Mouse (Mus musculus) testis, postnatal 14 days (tissue): ENCODE measurements around the gene Fam53a.

ENCODE experiments used
- DNase-seq: peaks from one replicate; pipeline ENCODE4 v3.0.0; 2021; ENCODE audit warnings: low spot score

Fam53a gene

GRCm38 (mm10) chr5:33629301-33629987 lies at the start of gene Fam53a, which contains the start of gene Gm9903:
Gene Fam53a (minus strand): TSS chr5:33629635.
Gene Gm9903 (plus strand): TSS chr5:33629925.
- peak; percentile 100 for DNase-seq

- no peak for DNase-seq
Measured at GRCm38 (mm10) chr5:33678244-33678643, 48.8 kb upstream of the Fam53a start.

GRCm38 (mm10) chr5:33675964-33676363 lies 46.5 kb upstream of the Fam53a start:
- no peak for DNase-seq

DNA sequence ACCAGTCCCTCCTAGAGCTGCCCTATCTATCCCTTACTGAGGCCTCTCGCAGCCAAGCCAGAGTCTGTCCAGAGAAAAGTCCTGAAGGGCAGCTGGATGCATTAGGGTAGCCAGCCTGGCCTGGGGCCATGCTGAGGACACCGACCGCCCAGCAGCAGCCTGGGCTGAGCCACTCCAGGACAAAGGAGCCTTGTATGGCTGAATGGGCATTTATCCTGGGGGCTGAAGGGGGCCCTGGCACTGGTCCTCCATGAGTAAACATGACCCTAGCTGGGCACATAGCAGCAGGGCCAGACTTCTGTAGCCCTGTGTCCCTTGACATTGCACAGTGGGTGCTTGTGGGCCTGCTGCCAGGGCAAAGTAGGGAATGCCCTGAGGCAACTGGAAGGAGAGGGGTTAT lies 45.0 kb upstream of the Fam53a start:
- no peak for DNase-seq

DNA sequence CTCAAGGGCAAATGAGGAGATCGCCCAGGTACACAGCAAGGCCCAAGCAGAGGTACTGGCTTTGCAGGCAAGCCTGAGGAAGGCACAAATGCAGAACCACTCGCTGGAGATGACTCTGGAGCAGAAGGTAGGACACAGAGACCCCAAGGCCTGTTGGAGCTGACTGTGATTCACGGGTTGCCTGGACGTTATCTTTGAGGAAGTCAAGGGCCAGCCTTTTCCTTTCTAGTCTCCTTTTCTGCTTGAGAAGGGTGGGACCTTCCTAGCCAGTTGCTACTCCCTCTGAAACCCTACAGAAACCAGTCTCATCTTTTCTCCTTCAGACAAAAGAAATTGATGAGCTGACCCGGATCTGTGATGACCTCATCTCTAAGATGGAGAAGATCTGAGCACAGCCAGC lies 42.2 kb upstream of the Fam53a start:
- DNase-seq = no peak

- DNase-seq = no peak
Measured at GRCm38 (mm10) chr5:33668223-33668622, 38.8 kb upstream of the Fam53a start.

DNA sequence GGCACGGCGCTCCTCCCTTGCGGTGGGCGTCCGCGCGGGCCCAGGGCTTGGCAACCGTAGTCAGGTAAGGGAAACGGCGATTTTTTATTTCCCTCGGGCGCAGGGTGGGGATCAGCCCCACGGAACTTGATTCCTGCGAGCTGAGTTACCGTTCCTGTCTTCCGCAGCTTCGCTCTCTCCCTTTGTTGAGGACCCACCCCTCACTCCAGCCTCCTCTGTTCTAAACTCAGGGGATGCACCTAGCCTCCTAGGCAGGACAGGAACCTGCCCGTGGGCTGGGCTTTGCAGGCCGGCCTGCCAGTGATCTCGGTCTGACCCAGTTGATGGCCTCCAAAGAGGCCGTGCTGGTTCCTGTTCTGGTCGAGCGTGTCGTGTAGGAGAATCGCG lies 29.2 kb upstream of the Fam53a start:
- no peak for DNase-seq

GRCm38 (mm10) chr5:33657787-33658663 lies 28.6 kb upstream of the Fam53a start, which contains the start of the genes Tacc3 and Tmem129:
Gene Tacc3 (plus strand): TSS chr5:33658128.
Gene Tmem129 (minus strand): TSS chr5:33658416.
- DNase-seq = peak; percentile 99

- DNase-seq = no peak
Measured at GRCm38 (mm10) chr5:33657251-33657786, 27.9 kb upstream of the Fam53a start.

- DNase-seq = no peak
Measured at GRCm38 (mm10) chr5:33656739-33657138, 27.3 kb upstream of the Fam53a start.

- no peak for DNase-seq
Measured at GRCm38 (mm10) chr5:33655251-33655840, 25.9 kb upstream of the Fam53a start.

DNA sequence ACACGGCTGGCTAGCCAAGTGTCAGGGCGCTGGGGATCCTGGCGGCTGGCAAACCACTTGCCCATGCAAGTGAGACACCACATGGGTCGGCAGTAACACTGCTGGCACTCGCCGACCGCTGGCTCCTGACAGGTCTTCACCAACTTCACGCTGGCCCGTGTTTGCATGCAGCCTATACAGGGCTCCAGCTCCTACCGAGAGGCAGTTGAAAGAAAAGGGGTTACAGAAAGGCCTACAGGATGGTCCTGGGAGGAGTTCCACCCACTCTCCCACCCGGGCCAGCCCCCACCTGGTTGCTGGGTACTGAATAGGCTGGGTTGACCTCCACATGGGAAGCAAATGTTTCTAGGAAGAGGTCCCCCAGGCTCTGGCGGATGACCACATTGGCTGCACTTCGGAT lies 25.0 kb upstream of the Fam53a start:
- peak; percentile 25 for DNase-seq

DNA sequence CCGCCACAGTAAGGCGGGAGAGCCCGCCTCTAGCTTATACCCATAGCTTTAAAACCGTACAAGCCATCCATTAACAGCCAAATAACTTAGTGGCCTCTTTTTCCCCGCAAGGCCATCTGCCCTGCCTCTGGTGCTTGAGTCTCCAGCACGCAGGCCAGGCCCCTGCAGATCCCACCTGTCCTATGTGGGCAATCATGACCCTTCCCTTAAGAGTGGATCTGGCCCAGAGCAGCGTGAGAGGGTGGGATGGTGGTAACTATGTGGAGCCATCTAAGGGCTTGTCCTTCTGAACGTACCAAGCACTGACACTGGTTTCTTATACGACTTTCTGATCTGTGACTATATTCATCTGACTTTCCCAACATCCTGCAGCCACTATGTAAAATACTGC lies 23.3 kb upstream of the Fam53a start:
- DNase-seq = no peak

DNA sequence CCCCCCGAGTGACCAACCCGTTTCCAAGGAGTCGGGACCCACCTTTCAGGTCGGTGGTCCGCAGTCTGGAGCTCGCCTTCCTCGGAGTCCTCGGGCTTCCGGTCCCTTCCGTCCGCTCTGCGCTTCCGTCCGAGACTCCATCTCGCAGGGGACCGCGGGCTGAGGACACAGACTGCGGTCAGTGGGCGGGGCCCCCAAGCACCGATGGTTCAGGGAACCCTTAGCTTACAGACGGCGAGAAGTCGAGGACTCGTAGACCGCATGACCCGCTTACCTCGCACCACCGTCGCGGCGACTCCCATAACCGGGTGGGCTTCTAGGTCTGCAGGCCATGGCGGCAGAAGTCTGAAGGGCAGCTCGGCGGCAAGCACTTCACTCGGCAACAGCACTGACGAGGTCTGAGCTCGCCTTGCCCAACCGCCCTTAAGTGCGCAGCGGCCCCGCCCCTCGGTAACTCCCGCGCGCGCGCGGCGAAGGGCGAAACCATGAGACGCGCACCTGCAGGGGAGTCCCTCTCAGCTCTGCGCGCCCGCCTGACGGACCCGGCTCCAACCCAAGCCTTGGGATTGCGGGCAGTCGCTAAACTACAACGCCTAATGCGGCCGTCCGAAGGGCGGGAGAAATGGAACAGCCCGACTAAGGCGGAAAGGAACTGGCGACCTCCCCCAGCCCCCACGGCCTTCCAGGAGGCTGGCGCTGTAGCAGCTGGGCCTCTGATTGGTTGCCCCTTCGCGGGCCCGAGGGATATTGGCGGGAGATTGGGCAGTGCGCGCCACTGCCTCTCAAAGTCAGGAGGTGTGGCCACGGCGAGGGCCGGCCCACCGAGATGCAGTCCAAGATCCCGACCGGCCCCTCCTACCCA lies 22.7 kb upstream of the Fam53a start, which contains the start of gene Slbp:
TSS of gene Slbp (minus strand) at position 654 of the 862 bp plus-strand sequence.
- DNase-seq = peak; percentile 97

- no peak for DNase-seq
Measured at GRCm38 (mm10) chr5:33651541-33651920, 22.1 kb upstream of the Fam53a start.

- no peak for DNase-seq
Measured at GRCm38 (mm10) chr5:33651017-33651416, 21.6 kb upstream of the Fam53a start.

DNA sequence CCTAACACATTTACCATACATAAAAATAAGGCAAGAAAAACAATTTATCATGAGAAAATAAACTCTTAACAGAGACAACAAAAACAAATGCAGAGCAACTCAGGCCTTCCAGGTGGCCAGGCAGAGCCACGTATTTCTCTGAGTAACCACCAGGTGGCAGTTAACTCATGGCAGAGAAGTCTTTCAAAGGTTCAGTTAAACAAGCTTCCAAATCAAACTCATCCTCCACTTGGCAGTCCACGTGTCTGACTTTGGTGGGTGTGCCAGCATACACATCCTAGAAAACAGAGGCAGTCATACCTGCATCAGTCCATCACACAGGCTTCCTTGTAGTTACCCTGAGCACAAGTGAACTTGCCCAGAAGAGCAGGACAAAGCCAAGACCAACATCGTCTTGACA lies 11.2 kb upstream of the Fam53a start:
- no peak for DNase-seq

DNA sequence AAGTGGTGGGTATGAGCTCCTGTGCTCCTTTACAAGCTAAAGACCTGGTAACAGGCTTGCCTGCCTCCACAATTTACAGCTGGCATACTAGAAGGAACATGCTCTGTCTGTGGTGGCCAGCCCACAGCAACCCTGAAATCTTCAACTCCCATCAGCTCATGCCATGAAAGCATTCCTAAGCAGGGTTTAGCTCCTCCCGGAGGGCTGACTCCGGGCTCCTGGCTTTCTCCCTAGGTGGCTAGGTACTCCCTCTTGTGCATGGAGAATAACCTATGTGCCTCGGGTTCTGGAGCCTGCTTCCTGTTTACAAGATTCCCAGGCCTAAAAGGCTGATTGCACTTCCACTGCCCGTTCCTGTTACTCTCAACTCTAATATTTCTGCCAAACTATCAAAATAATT lies 9.4 kb upstream of the Fam53a start:
- DNase-seq = no peak

DNA sequence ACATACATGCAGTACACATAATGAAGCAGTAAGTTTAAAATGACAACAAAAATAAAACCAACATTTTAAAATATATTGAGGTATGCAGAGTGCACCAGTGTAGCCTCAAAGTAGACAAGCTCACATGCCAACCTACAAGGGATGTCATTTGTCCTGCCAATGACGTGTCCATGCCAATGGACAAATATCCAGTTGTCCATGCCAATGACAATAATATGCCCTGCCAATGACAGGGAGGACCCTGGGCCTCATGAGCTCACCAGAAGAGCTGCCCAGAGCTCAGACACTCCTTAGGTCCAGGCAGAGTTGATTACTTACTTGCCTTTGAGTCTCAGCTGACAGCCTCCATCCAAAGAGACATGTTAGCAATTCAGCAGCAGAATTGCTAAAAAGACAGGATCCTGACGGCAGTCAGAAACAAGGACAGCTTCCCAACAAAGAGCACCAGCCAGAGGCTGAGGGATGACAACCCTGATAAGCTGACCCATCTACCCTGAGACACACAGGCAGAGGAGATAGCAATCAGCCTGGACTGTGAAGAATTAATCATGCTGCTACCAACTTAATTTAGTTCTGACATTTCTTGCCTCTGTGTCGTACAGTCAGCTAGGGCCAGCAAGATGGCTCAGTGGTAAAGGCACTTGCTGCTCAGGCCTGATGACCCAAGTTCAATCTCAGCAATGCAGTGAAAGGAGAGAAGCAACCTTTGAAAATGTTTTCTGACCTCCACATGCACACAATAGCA lies 8.3 kb upstream of the Fam53a start:
- DNase-seq = no peak

DNA sequence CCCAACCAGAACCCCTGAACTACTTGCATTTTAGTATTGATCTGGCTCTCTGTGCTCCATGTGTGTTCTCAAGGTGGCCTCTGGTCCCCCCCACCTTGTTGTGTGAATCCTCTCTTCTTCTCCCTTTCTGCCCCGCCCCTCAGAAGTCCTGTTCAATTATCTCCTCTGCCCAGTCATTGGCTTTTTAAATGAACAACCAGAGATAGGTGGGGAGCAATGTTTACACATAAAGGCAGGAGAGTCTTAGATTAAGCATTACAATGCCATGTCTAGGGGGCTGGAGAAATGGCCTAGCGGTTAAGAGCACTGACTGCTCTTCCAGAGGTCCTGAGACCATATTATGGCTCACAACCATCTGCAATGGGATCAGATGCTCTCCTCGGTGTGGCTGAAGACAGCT lies 5.9 kb upstream of the Fam53a start:
- no peak for DNase-seq

DNA sequence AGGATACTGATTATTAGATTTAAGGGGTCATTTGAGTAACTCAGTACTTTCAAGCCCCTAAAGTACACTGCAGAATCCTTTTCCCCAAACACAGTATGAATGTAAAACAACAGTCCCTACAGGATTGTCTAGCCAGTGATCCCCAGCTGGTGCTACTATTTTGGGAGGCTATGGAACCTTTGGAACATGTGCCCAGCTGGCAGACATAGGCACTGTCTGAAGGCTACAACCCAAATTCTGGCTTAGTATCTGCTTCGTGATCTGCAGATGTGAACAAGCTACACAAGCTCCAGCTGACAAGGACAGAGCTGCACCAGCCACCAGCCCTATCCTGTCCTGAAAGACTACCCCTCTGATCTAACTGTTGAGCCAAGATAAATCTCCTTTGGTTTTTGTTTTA lies 3.1 kb upstream of the Fam53a start:
- no peak for DNase-seq
